Mouse (Mus musculus) liver, embryonic 13.5 days (tissue): ENCODE measurements around the gene Lrp3. TPM values are rescaled to one million over a fixed set of nuclear protein-coding genes. Genes with fewer than 3 reads are reported as not detected.

Experiments
- ATAC-seq: fragments of 200-750 bp; cut with Nextera tagmentation; 2 replicates; pipeline ENCODE4 v1.8.0; 2017; ENCODE audit warnings: low read depth, mild to moderate bottlenecking, moderate number of reproducible peaks, moderate library complexity
- DNase-seq: peaks from one replicate; pipeline ENCODE4 v3.0.0; 2022
- H3K27ac ChIP-seq: fragments of 300-500 bp; sonication (generic); 2 replicates; pipeline ENCODE4 v1.5.1; 2015; ENCODE audit warnings: moderate library complexity, mild to moderate bottlenecking, inconsistent platforms
- H3K27me3 ChIP-seq: fragments of 300-500 bp; sonication (generic); 2 replicates; pipeline ENCODE4 v1.6.1; 2015; ENCODE audit warnings: mild to moderate bottlenecking, inconsistent platforms
- H3K36me3 ChIP-seq: fragments of 300-500 bp; sonication (generic); 2 replicates; pipeline ENCODE4 v1.6.1; 2015; ENCODE audit warnings: mild to moderate bottlenecking, inconsistent platforms
- H3K4me1 ChIP-seq: fragments of 300-500 bp; sonication (generic); replicated peaks from 2 replicates; pipeline ENCODE4 v1.6.1; 2015; ENCODE audit warnings: inconsistent platforms
- H3K4me2 ChIP-seq: fragments of 300-500 bp; sonication (generic); 2 replicates; pipeline ENCODE4 v1.6.1; 2015; ENCODE audit warnings: inconsistent platforms, mild to moderate bottlenecking, moderate library complexity
- H3K4me3 ChIP-seq: fragments of 300-500 bp; sonication (generic); replicated peaks from 2 replicates; pipeline ENCODE4 v1.5.1; 2015; ENCODE audit warnings: mild to moderate bottlenecking, inconsistent platforms
- H3K9ac ChIP-seq: fragments of 300-500 bp; sonication (generic); 2 replicates; pipeline ENCODE4 v1.6.1; 2015; ENCODE audit warnings: mild to moderate bottlenecking, inconsistent platforms
- H3K9me3 ChIP-seq: fragments of 300-500 bp; sonication (generic); replicated peaks from 2 replicates; pipeline ENCODE4 v1.6.1; 2016; ENCODE audit warnings: inconsistent platforms
- WGBS: fragments of 180-500 bp; shearing (Covaris S2); methylation state at CpG from one replicate; pipeline ENCODE4 v1.1.7; 2015; ENCODE audit not compliant: insufficient replicate concordance; 5-methylcytosine and 5-hydroxymethylcytosine counted together
- polyA plus RNA-seq: library from polyadenylated mRNA; unstranded; fragments of >200 nt; fragmentation: Nextera tagmentation; extraction: Ambion mirVana; gene quantifications from 2 replicates; pipeline ENCODE4 v1.2.1, GENCODE M21; 2015

Gene Lrp3
- polyA plus RNA-seq, 1 experiment from 2014 or later: 0.38 TPM

- H3K27ac ChIP-seq: no peak within 1 kb of the TSS
- H3K9me3 ChIP-seq: peaks cover 4% of the 10 kb centered on the region; the same call in 1 of the 2 replicates
- ATAC-seq: no peak
- H3K4me1 ChIP-seq: peaks cover 5% of the 10 kb centered on the region; the same call in 1 of the 2 replicates
- 4% methylated on average over 43 of the region's 43 CpGs for WGBS
- peak within 1 kb of the TSS; percentile 31 for H3K4me3 ChIP-seq
- H3K4me2 ChIP-seq: peak within 1 kb of the TSS; percentile 52
- no peak for DNase-seq
- no peak within 1 kb of the TSS for H3K9ac ChIP-seq
- no peaks in the 10 kb centered on the region for H3K36me3 ChIP-seq
- peaks cover 63% of the 10 kb centered on the region for H3K27me3 ChIP-seq
Measured at GRCm38 (mm10) chr7:35185889-35186569, 29.3 kb downstream of the Lrp3 start, which contains the start of gene Slc7a10. TSS of gene Slc7a10 (plus strand) at chr7:35186385.

GRCm38 (mm10) chr7:35184833-35185724, 30.2 kb downstream of the Lrp3 start:
- DNase-seq (no peak), ATAC-seq (no peak)
- Histone ChIP-seq H3K27me3 (peaks cover 60% of the 10 kb centered on the region), H3K9me3 (peaks cover 4% of the 10 kb centered on the region; the same call in 1 of the 2 replicates), H3K27ac (no peak overlapping the region), H3K4me1 (peaks cover 5% of the 10 kb centered on the region; the same call in 1 of the 2 replicates), H3K9ac (no peak overlapping the region), H3K4me3 (peak overlapping the region; percentile 31), H3K4me2 (peak overlapping the region; percentile 52), H3K36me3 (no peaks in the 10 kb centered on the region)
- 2% methylated on average over 54 of the region's 54 CpGs for WGBS

DNA sequence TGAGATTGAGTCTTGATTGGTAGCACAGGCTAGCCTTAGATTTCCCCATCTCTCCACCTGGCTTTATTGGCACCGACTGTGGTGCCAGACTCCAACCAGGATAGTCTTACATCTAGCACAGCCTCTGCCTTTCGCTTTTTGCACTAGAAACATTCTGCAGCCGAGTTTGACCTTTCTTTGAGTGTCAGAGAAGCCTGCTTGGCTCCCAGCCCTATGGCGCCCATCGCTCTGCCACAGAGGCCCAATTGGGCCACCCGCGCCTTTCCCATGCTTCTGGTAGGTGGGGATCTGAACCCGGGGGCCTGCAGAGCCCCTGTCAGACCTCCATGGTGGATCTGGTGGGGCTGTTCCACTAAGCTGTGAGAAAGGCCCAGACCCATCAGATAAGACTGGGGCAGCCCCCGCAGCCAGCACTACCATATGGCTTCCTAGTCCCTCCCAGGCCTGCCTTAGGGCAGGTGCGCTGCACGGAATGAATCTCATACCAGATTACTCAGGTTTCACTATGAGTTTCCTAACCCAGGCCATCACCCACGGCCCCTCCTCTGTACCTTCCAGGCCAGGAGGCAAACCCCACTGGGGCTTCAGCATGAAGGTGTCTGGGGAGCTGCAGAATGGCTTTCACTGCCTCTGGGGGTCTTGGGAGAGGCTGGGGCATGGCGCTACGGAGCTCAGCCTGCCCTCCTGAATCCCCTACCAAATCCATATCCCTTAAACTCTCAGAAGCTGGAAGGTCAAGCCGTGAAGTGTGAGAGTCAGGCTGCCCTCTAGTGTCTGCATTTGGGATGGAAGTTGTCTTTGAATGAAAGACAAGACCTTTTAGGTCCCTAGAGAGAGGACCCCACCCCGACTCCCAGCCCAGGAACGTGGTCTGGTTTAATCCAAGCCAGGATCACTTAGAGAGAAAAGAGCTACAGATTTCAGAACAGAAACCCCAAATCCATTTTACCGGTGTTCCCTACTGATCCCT, 38.6 kb downstream of the Lrp3 start:
- DNase-seq (no peak), ATAC-seq (no peak)
- WGBS: 36% methylated on average over 18 of the region's 18 CpGs
- H3K4me1 ChIP-seq: peaks cover 8% of the 10 kb centered on the region
- no peak overlapping the region for H3K4me2 ChIP-seq
- H3K4me3 ChIP-seq: no peak overlapping the region
- no peak overlapping the region for H3K27ac ChIP-seq
- no peak overlapping the region for H3K9ac ChIP-seq
- no peaks in the 10 kb centered on the region for H3K27me3 ChIP-seq
- no peaks in the 10 kb centered on the region for H3K36me3 ChIP-seq
- no peaks in the 10 kb centered on the region for H3K9me3 ChIP-seq

- ATAC-seq (no peak), DNase-seq (no peak)
- Histone ChIP-seq H3K27me3 (no peaks in the 10 kb centered on the region), H3K9me3 (no peaks in the 10 kb centered on the region), H3K9ac (no peak overlapping the region), H3K4me1 (peaks cover 10% of the 10 kb centered on the region), H3K4me3 (no peak overlapping the region), H3K4me2 (no peak overlapping the region), H3K27ac (0 out of 2 replicates have a peak overlapping the region, but pooled peaks have one; percentile 13), H3K36me3 (no peaks in the 10 kb centered on the region)
- WGBS: 32% methylated on average over 4 of the region's 4 CpGs
Measured at GRCm38 (mm10) chr7:35175533-35175932, 39.8 kb downstream of the Lrp3 start.

DNA sequence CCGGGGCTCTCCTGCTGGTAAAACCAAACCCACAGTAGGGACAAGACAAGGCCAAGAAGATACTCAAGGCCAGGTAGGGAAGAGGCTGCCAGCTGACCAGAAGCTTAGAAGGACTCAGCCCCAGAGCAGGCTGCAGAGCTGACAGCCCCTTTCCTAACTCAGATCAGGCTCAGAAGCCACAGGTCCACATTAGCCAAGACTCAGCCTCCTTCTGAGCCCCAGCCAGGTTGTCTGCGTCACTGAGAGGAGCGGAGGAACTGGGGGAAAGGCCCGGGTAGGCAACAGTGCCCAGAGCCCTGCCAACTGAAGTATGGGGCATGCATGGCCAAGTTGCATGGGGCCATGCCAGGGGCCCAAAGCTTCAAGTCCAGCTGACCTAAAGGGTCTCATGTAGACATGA, 42.8 kb downstream of the Lrp3 start:
- Histone ChIP-seq H3K4me3 (no peak overlapping the region), H3K9ac (no peak overlapping the region), H3K27me3 (no peaks in the 10 kb centered on the region), H3K4me1 (peaks cover 15% of the 10 kb centered on the region), H3K27ac (no peak overlapping the region), H3K9me3 (no peaks in the 10 kb centered on the region), H3K36me3 (no peaks in the 10 kb centered on the region), H3K4me2 (no peak overlapping the region)
- DNase-seq (no peak), ATAC-seq (no peak)
- 61% methylated on average over 4 of the region's 4 CpGs for WGBS

- Histone ChIP-seq H3K27me3 (no peaks in the 10 kb centered on the region), H3K4me3 (no peak overlapping the region), H3K9ac (no peak overlapping the region), H3K9me3 (no peaks in the 10 kb centered on the region), H3K4me2 (0 out of 2 replicates have a peak overlapping the region, but pooled peaks have one; percentile 32), H3K4me1 (peaks cover 21% of the 10 kb centered on the region), H3K27ac (no peak overlapping the region), H3K36me3 (no peaks in the 10 kb centered on the region)
- WGBS: 3% methylated on average over 16 of the region's 16 CpGs
- DNase-seq (peak; percentile 26), ATAC-seq (peak; percentile 32)
Measured at GRCm38 (mm10) chr7:35171867-35172382, 43.4 kb downstream of the Lrp3 start.

DNA sequence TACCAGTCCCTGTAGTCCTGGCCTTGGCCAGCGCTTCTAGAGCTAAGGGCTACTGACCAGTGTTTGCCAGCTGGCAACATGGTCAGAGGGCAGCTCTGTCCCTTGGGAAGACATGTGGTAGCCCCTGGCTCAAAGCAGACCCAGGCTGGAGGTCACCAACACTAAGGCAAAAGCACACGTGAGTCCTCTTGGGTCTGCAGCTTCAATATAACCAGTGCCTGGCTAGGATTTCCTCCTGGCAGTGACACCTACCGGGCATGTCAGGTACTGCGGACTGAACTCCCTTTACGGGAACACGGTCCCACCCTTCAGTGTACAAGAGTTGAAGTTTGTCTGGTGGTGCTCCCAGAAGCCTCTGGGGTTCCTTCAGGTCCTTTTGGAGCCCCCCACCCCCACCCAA, 46.0 kb downstream of the Lrp3 start:
- DNase-seq (peak; percentile 54), ATAC-seq (no peak)
- no peak overlapping the region for H3K9ac ChIP-seq
- 13% methylated on average over 6 of the region's 6 CpGs for WGBS
- H3K4me1 ChIP-seq: peaks cover 17% of the 10 kb centered on the region
- no peaks in the 10 kb centered on the region for H3K27me3 ChIP-seq
- H3K4me2 ChIP-seq: no peak overlapping the region
- H3K27ac ChIP-seq: 0 out of 2 replicates have a peak overlapping the region, but pooled peaks have one; percentile 27
- no peaks in the 10 kb centered on the region for H3K9me3 ChIP-seq
- no peak overlapping the region for H3K4me3 ChIP-seq
- no peaks in the 10 kb centered on the region for H3K36me3 ChIP-seq

DNA sequence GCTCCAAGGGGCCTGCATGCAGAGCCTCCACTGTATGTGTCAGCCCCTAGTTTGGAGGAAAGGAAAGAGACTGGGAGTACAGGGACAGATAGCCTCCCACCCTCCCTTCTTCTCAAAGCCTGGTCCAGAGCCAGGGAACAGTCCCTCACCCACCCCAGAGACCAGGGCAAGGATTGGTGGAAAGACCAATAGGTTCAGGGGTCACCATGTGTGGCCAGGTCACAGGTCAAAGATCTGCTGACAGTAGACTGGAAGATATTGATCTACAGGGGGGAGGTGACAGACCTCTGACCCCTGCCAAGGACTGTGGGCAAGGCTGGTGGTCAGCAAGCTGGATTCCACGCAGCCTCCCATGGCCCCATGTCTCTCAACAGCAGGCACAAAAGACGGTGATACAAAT, 47.4 kb downstream of the Lrp3 start:
- peak; percentile 70 for ATAC-seq
- Histone ChIP-seq H3K27me3 (no peaks in the 10 kb centered on the region), H3K27ac (peak overlapping the region; percentile 70)

DNA sequence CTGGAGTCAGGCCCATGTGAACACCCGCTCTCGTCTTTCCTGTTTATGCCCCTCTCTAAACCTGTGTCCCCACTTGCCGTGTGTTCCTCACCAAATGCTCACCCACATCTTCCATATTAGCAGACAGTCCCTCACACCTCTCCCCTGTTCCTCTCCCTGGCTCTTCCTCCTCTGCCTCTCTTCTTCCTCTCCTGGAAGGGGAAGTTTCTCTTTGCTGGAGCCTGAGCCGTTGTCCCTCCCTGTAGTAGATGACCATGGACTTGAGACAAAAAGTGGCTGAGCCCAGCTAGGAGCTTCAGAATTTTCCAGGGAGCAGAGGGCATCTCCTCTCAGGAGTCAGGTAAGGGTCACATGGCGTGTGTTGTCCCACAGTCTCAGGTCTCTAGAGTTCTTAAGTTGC, 48.3 kb downstream of the Lrp3 start:
- 34% methylated on average over 5 of the region's 5 CpGs for WGBS
- Histone ChIP-seq H3K4me3 (no peak overlapping the region), H3K27me3 (no peaks in the 10 kb centered on the region), H3K9me3 (no peaks in the 10 kb centered on the region), H3K4me2 (no peak overlapping the region), H3K4me1 (peaks cover 17% of the 10 kb centered on the region), H3K36me3 (no peaks in the 10 kb centered on the region), H3K27ac (peak overlapping the region; percentile 70), H3K9ac (no peak overlapping the region)
- DNase-seq (no peak), ATAC-seq (no peak)

More for the DNA sequence above, 47.4 kb downstream of the Lrp3 start:
- no peak overlapping the region for H3K4me2 ChIP-seq
- no peak overlapping the region for H3K4me3 ChIP-seq
- DNase-seq: no peak
- no peaks in the 10 kb centered on the region for H3K9me3 ChIP-seq
- no peak overlapping the region for H3K9ac ChIP-seq
- H3K4me1 ChIP-seq: peaks cover 17% of the 10 kb centered on the region
- H3K36me3 ChIP-seq: no peaks in the 10 kb centered on the region
- 50% methylated on average over 2 of the region's 2 CpGs for WGBS

DNA sequence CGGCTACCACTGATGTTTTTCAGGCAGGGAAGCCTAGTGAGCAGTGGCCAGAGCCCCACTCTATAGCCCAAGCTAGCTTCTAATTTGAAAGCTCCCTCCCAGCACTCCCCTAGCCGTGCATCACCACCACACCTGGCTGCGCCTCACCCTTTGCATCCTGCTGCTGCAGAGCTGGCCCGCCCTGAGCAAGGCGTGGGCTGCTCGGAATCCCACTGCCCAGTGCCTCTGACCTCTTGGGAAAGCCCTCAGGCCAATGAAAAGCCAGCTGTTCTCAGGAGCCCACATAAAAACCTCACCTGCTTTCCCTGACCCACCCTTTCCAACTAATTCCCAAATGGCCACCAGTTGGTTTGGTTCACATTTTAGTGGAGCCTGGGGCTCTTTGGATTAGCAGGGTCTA, 51.2 kb downstream of the Lrp3 start:
- Histone ChIP-seq H3K9me3 (no peaks in the 10 kb centered on the region), H3K4me3 (no peak overlapping the region), H3K4me2 (no peak overlapping the region), H3K9ac (no peak overlapping the region), H3K4me1 (peaks cover 14% of the 10 kb centered on the region), H3K36me3 (no peaks in the 10 kb centered on the region), H3K27me3 (no peaks in the 10 kb centered on the region), H3K27ac (no peak overlapping the region)
- DNase-seq (no peak), ATAC-seq (no peak)
- 65% methylated on average over 6 of the region's 6 CpGs for WGBS
